Mouse (Mus musculus) lung, embryonic 15.5 days (tissue): Measurements from ENCODE around the gene Dip2b. TPM values are rescaled to one million over a fixed set of nuclear protein-coding genes. Genes with fewer than 3 reads are reported as not detected.

Source experiments
- ATAC-seq: fragments of 200-750 bp; cut with Nextera tagmentation; 2 replicates; pipeline ENCODE4 v1.8.0; 2017; ENCODE audit warnings: moderate number of reproducible peaks, borderline replicate concordance; ENCODE audit not compliant: low FRiP score, low TSS enrichment; ENCODE audit errors: extremely low read depth
- H3K27ac ChIP-seq: fragments of 300-500 bp; sonication (generic); 2 replicates; pipeline ENCODE4 v1.5.1; 2015; ENCODE audit warnings: moderate library complexity, mild to moderate bottlenecking, inconsistent platforms
- H3K27me3 ChIP-seq: fragments of 300-500 bp; sonication (generic); 2 replicates; pipeline ENCODE4 v1.6.1; 2015; ENCODE audit warnings: inconsistent platforms
- H3K36me3 ChIP-seq: fragments of 300-500 bp; sonication (generic); 2 replicates; pipeline ENCODE4 v1.6.1; 2015; ENCODE audit warnings: inconsistent platforms
- H3K4me1 ChIP-seq: fragments of 300-500 bp; sonication (generic); 2 replicates; pipeline ENCODE4 v1.6.1; 2015; ENCODE audit warnings: inconsistent platforms
- H3K4me2 ChIP-seq: fragments of 300-500 bp; sonication (generic); 2 replicates; pipeline ENCODE4 v1.6.1; 2015; ENCODE audit warnings: inconsistent platforms, mild to moderate bottlenecking, moderate library complexity
- H3K4me3 ChIP-seq: fragments of 300-500 bp; sonication (generic); 2 replicates; pipeline ENCODE4 v1.5.1; 2015; ENCODE audit warnings: mild to moderate bottlenecking, inconsistent platforms
- H3K9ac ChIP-seq: fragments of 300-500 bp; sonication (generic); 2 replicates; pipeline ENCODE4 v1.6.1; 2015; ENCODE audit warnings: inconsistent platforms
- H3K9me3 ChIP-seq: fragments of 300-500 bp; sonication (generic); 2 replicates; pipeline ENCODE4 v1.6.1; 2016; ENCODE audit warnings: inconsistent platforms
- WGBS: fragments of 180-500 bp; shearing (Covaris S2); methylation state at CpG from one replicate; pipeline ENCODE4 v1.1.7; 2015; 5-methylcytosine and 5-hydroxymethylcytosine counted together
- polyA plus RNA-seq: library from polyadenylated mRNA; unstranded; fragments of >200 nt; fragmentation: Nextera tagmentation; extraction: Ambion mirVana; gene quantifications from 2 replicates; pipeline ENCODE4 v1.2.1, GENCODE M21; 2015

The Dip2b gene
- polyA plus RNA-seq, 1 experiment from 2014 or later, result 10.5 TPM

DNA sequence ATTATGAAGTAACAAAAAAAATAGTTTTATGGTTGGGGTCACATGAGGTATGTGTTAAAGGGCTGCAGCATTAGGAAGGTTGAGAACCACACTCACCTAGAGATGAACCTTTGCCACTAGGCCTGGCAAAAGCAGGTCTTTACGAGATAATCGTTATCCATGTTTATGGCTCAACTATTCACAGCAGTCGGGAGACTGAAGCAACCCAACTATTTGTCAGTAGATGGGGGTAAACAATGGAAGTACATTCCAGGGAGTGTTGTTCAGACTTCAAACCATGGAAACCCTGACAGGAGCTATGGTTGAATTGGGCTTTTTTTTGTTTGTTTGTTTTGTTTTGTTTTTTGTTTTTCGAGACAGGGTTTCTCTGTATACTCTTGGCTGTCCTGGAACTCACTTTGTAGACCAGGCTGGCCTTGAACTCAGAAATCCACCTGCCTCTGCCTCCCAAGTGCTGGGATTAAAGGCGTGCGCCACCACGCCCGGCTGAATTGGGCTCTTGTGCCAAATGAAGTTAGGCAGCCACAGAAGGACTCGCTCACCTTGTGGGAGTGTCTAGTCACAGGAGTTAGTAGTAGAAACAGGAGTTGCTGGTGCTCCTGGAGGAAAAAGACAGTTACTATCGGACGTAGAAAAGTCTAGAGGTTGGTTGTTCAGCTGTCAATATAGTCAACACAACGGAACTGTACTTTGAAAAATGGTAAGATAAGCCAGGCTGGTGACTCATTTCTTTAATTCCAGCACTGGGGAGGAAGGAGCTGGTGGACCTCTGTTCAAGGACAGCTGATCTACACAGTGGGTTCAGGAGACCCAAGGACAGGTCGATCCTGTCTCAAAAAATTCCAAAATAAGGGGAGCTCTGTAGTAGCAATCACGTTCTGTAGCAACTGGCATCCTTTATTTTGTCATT lies 193.4 kb downstream of the Dip2b start:
- 87% methylated on average over 14 of the region's 14 CpGs for WGBS
- H3K9ac ChIP-seq, result no peak overlapping the region
- no peaks in the 10 kb centered on the region for H3K27me3 ChIP-seq
- peaks cover 33% of the 10 kb centered on the region for H3K36me3 ChIP-seq
- H3K27ac ChIP-seq, result no peak overlapping the region
- no peak overlapping the region for H3K4me3 ChIP-seq
- H3K4me1 ChIP-seq, result peaks cover 15% of the 10 kb centered on the region
- no peak overlapping the region for H3K4me2 ChIP-seq
- ATAC-seq, result no peak
- no peaks in the 10 kb centered on the region for H3K9me3 ChIP-seq

DNA sequence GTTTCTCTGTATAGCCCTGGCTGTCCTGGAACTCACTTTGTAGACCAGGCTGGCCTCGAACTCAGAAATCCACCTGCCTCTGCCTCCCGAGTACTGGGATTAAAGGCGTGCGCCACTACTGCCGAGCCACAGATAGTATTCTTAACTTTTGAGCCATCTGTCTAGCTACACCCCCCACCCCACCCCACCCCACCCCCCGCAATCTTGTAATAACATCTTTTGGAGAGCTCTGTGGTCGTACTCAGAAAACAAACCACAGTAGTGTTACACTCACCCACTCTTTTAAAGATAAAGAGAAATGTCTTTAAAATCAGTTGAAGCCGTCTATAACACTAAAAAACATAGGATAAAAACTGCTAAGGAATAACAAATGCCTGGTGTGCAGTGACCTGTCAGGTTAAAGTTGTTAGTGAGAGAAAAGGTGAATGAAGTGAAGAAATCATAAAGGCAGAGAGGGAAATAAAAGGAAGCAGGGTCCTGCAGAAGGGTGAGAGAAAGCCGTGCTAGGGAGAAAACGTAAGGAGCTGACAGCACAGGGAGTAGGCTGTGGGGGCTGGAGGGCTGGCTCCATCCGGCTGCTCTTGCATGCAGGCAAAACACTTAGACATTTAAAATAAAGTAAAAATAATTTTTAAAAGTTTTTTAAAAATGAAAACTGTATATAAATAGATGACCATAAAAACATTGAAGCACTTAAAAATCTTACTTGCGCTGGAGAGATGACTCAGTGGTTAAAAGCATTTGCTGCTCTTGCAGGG lies 196.9 kb downstream of the Dip2b start:
- Histone ChIP-seq H3K9ac (no peak overlapping the region), H3K4me2 (no peak overlapping the region), H3K4me3 (no peak overlapping the region), H3K27me3 (no peaks in the 10 kb centered on the region), H3K4me1 (no peaks in the 10 kb centered on the region), H3K36me3 (peaks cover 45% of the 10 kb centered on the region), H3K9me3 (no peaks in the 10 kb centered on the region), H3K27ac (no peak overlapping the region)
- ATAC-seq, result no peak
- 88% methylated on average over 12 of the region's 12 CpGs for WGBS

DNA sequence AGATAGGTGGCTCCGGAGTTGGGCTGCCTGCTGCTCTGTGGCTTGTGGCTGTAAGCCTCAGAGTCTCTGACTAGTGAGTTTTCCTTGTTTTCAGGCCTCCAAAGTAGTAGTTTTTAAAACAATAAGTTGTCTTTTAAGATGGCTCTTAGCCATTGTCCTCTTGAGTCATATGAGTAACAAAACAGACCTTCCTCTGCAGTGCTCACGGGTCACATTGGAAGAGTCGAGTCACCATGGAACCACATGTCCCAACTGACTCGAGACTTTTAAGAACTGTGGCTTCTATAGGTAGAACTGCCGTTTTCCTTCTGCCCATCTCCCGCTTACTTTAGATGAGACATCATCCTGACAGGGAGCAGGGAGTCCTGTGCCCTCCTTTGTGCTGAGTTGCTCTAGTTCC lies 198.5 kb downstream of the Dip2b start:
- H3K4me1 ChIP-seq, result no peaks in the 10 kb centered on the region
- WGBS, result 84% methylated on average over 6 of the region's 6 CpGs
- H3K36me3 ChIP-seq, result peaks cover 58% of the 10 kb centered on the region
- H3K27me3 ChIP-seq, result no peaks in the 10 kb centered on the region
- H3K4me2 ChIP-seq, result no peak overlapping the region
- no peak overlapping the region for H3K9ac ChIP-seq
- H3K27ac ChIP-seq, result no peak overlapping the region
- ATAC-seq, result no peak
- H3K9me3 ChIP-seq, result no peaks in the 10 kb centered on the region
- H3K4me3 ChIP-seq, result no peak overlapping the region

DNA sequence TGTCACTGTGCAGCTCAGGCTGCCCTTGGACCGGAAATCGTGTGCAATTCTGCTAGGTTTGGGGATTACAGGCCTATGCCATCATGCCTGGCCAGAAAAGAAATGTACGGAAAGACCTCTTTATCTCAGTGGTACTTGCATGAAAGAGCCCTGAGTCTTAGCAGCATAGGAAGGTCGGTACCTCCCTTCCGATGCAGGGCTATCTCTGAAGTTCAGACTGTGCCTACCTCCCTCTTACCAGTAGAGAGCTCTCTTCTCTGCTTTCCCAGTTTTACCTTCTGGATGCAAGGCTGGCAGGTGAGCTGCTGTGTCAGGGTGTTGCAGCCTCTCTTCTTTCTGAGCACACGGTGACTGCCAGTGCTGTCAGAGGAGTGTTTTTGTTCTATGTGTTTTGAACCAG lies 203.3 kb downstream of the Dip2b start:
- H3K27me3 ChIP-seq, result no peaks in the 10 kb centered on the region
- no peaks in the 10 kb centered on the region for H3K4me1 ChIP-seq
- H3K9me3 ChIP-seq, result no peaks in the 10 kb centered on the region
- no peak for ATAC-seq
- no peak overlapping the region for H3K9ac ChIP-seq
- no peak overlapping the region for H3K4me3 ChIP-seq
- peaks cover 63% of the 10 kb centered on the region for H3K36me3 ChIP-seq
- WGBS, result 91% methylated on average over 6 of the region's 6 CpGs
- no peak overlapping the region for H3K4me2 ChIP-seq
- H3K27ac ChIP-seq, result no peak overlapping the region

DNA sequence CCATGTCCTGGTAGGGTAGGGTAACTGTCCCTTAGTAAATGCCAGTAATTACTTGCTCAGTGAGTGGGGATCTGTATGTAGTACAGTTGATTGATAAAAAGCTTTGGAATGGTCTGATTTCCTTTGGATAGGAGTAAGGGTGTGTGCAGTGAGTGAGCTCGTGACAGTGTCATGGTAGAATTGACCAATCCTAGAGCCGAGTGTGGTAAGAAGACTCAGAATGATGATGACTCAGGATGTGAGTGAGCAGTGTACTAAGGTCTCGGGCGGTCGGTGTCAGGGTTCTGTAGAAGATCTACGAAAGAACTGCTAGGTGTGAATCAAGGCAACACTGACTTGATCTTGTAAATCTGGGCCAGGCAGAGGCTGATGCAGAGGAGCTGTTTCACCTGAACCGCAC lies 207.5 kb downstream of the Dip2b start:
- no peaks in the 10 kb centered on the region for H3K9me3 ChIP-seq
- no peak for ATAC-seq
- no peak overlapping the region for H3K27ac ChIP-seq
- H3K27me3 ChIP-seq, result no peaks in the 10 kb centered on the region
- 96% methylated on average over 7 of the region's 7 CpGs for WGBS
- H3K4me2 ChIP-seq, result no peak overlapping the region
- H3K4me1 ChIP-seq, result no peaks in the 10 kb centered on the region
- H3K36me3 ChIP-seq, result peaks cover 83% of the 10 kb centered on the region
- no peak overlapping the region for H3K9ac ChIP-seq
- no peak overlapping the region for H3K4me3 ChIP-seq

DNA sequence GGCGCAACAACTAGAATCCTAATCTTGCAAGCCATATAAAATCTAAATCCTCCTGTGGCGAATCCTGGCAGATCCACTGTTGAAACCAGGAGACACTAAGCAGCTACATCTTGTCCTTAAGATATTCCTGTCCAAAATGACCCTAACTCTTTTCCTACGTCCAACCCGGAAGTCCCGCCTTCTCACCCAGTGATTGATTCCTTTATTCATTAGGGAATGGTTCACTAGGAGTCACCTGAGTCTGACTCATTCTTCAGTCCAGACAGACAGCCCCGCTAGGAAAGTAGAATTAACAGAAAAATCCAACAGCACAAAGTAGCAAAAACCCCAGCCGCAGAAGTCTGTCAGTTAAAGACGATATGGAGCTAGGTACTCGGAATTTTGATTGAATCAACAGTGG lies 208.8 kb downstream of the Dip2b start:
- Histone ChIP-seq H3K4me2 (no peak overlapping the region), H3K9ac (no peak overlapping the region), H3K4me3 (no peak overlapping the region), H3K27me3 (no peaks in the 10 kb centered on the region), H3K9me3 (no peaks in the 10 kb centered on the region), H3K36me3 (peaks cover 87% of the 10 kb centered on the region), H3K27ac (no peak overlapping the region), H3K4me1 (no peaks in the 10 kb centered on the region)
- no peak for ATAC-seq
- 88% methylated on average over 9 of the region's 9 CpGs for WGBS

DNA sequence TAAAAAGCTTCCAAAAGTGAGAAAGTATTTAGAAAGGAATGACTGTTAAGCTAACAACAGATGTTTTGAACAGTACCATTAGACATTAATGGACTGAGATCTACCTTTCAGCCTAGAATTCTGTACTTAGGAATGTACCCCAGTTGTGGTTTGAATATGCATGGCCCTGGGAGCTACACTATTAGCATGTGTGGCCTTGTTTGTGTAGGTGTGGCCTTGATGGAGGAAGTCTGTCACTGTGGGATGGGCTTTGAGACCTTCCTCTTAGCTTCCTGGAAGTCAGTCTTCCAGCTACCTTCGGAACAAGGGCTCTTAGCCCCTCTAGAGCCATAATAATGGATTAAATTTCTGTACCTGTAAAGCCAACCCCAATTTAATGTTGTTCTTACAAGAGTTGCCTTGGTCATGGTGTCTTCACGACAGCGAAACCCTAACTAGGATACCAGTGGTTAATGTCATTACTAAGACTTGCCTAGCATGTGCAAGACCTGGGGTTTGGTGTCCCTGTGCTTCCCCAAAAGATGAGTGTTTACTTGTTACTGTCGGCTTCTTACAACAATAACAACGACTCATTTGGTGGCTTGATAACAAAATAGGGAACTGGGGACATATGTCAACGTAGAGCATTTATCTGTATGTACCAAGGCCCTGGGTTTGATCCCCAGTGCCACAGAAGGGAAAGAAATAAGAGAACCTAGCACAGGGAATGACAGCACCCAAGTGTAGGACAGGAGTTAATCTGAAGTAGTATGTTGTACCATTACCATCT lies 210.4 kb downstream of the Dip2b start:
- no peaks in the 10 kb centered on the region for H3K27me3 ChIP-seq
- H3K4me2 ChIP-seq, result no peak overlapping the region
- WGBS, result 94% methylated on average over 6 of the region's 6 CpGs
- H3K4me3 ChIP-seq, result no peak overlapping the region
- no peak overlapping the region for H3K9ac ChIP-seq
- no peak for ATAC-seq
- H3K27ac ChIP-seq, result no peak overlapping the region
- peaks cover 86% of the 10 kb centered on the region for H3K36me3 ChIP-seq
- H3K9me3 ChIP-seq, result no peaks in the 10 kb centered on the region
- no peaks in the 10 kb centered on the region for H3K4me1 ChIP-seq

DNA sequence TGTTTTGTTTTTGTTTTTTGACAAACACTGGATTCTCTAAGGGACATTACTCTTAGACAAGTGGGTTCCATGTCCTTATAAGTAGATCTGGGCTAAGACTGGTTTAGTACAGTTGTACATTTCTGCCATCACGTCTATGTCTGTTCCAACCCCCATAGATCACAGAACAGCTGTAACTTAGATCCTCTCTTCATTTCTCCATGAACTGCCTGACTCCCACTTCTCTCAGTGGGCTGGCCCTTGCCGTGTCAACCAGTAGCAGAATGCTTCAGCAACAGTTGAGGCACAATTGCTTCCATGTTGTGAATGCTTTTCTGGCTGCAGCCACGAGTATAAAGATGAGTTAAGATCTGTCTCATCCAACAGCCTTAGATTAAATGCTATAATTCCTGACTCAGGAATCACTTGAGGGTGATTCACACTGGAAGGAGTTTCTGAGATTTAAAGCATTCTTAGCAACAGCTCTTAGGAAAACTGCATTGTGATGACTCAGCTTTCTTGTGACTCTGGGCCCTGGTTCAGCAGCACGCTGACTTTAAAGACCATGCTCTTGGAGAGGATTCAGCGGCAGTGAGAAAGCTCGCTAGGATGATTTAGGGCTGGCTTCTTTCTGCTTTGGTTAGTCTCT lies 212.8 kb downstream of the Dip2b start:
- H3K4me3 ChIP-seq, result no peak overlapping the region
- 82% methylated on average over 6 of the region's 6 CpGs for WGBS
- H3K4me2 ChIP-seq, result no peak overlapping the region
- no peak for ATAC-seq
- no peaks in the 10 kb centered on the region for H3K27me3 ChIP-seq
- H3K4me1 ChIP-seq, result no peaks in the 10 kb centered on the region
- H3K27ac ChIP-seq, result no peak overlapping the region
- peaks cover 91% of the 10 kb centered on the region for H3K36me3 ChIP-seq
- no peaks in the 10 kb centered on the region for H3K9me3 ChIP-seq
- no peak overlapping the region for H3K9ac ChIP-seq

DNA sequence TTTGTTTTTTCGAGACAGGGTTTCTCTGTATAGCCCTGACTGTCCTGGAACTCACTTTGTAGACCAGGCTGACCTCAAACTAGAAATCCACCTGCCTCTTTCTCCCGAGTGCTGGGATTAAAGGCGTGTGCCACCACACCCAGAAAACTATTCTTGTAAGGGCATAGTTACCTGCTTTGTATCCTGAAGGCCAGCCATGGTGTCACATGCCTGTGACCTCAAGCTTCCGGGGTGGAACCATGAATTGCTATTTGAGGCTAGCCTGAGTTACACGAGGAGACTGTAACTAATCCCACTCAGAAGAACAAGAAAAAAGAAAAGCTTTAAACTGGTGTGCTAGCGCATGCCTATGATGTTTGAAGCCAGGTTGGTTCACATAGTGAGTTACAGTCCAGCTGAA lies 217.9 kb downstream of the Dip2b start:
- Histone ChIP-seq H3K27ac (no peak overlapping the region), H3K4me1 (no peaks in the 10 kb centered on the region), H3K4me2 (no peak overlapping the region), H3K9ac (no peak overlapping the region), H3K27me3 (no peaks in the 10 kb centered on the region), H3K9me3 (no peaks in the 10 kb centered on the region), H3K36me3 (peaks cover 76% of the 10 kb centered on the region), H3K4me3 (no peak overlapping the region)
- ATAC-seq, result no peak
- 86% methylated on average over 6 of the region's 6 CpGs for WGBS

DNA sequence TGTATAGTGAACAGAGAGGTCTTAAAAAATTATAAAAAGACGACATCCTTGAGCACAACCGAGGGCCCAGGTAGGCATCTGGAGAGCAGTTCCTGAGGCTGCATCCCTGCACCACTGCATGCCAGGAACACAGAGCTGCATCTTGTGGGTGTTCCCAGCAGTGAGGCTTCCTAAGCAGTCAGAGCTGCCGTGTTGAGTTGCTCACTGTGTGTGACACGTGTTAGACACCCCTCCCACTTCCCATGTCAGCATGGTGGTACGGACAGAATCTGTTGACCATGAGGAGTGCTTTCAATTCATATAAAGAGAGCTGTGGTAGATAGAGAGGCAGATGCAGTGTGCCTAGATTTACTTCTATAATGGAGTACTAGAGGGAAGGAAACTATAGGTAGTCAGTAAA lies 218.8 kb downstream of the Dip2b start:
- no peaks in the 10 kb centered on the region for H3K4me1 ChIP-seq
- 91% methylated on average over 5 of the region's 5 CpGs for WGBS
- no peaks in the 10 kb centered on the region for H3K27me3 ChIP-seq
- no peak overlapping the region for H3K4me3 ChIP-seq
- H3K4me2 ChIP-seq, result no peak overlapping the region
- no peaks in the 10 kb centered on the region for H3K9me3 ChIP-seq
- H3K27ac ChIP-seq, result no peak overlapping the region
- ATAC-seq, result no peak
- no peak overlapping the region for H3K9ac ChIP-seq
- peaks cover 70% of the 10 kb centered on the region for H3K36me3 ChIP-seq

DNA sequence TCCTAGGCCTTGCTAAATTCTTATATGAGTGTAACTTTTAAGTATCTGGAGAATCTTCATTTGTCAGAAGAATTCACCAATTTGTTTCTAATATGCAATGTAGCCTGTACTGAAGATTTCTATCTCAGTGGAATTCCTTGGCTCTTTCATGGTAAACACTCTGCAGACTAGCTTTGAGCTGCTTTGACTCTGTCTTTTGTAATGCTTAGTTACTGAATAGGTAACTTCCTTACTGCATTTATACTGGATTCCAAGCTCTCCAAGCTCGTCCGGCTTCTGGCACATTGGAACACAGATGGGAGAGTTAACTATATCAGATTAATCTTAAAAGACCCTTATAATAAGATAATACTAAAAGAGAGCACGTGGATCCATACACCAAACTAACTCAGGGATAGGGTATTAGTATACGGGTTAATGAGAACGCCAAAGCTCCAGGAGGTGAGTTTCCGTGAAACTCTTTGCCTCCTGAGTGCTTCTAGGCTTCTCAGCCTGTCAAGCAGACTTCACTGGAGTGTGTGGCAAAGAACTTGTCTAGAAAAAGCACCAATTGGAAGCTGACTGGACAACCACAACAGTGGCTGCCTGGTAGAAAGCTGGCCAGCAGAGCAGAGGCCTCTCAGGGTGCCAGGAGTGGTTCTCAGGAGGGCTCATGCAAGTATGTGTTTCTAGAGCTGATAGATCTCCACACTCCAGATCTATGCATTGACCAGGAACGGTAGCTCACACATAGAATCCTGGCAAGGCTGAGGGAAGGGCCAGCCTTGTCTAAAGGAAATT lies 220.4 kb downstream of the Dip2b start:
- Histone ChIP-seq H3K4me2 (no peak overlapping the region), H3K9ac (no peak overlapping the region), H3K4me1 (no peaks in the 10 kb centered on the region), H3K27ac (no peak overlapping the region), H3K36me3 (peaks cover 58% of the 10 kb centered on the region), H3K27me3 (no peaks in the 10 kb centered on the region), H3K4me3 (no peak overlapping the region), H3K9me3 (no peaks in the 10 kb centered on the region)
- WGBS, result 88% methylated on average over 7 of the region's 7 CpGs
- no peak for ATAC-seq
